ENCODE assay signal across 8 mouse cellular contexts in the genomic region with DNA sequence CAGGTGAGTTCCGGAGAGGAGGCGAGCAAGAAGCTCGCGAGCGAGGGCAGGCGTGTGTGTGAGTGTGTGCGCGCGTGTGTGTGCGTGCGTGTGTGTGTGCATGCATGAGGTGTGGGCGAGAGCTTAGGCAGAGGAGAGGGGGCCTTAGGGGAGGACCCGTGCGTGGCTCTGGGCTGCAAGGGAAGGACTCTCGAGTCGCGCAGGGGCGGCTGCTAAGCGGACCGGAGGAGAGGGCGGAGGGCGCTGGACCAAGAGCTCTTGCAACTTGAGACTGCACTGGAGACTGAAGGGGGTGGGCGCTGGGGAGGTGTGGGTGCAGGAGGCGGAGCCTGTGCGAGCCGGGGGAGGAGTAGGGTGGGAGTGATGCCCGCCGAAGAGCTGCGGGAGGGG. TPM values are rescaled to one million over a fixed set of nuclear protein-coding genes. Genes with fewer than 3 reads are reported as not detected.
A peak's percentile ranks its signal among the peaks of the same experiment; 100 is the strongest.
DNase-seq lines count a peak whose midpoint lies in the region; ATAC-seq and TF ChIP-seq lines count a peak whose summit lies in the region.

No protein-coding gene starts in this region.

- peak overlapping the region; percentile 76 for H3K9ac ChIP-seq in hindbrain, postnatal 0 days (replicated peaks; ENCODE audit: low read length)

- H3K4me2 ChIP-seq in hindbrain, postnatal 0 days (ENCODE audit: low read depth, low read length), result peak overlapping the region; percentile 89

- no peak for TF ChIP-seq CTCF in hindbrain, postnatal 0 days (IDR thresholded peaks at IDR 0.05; ENCODE audit: low read depth)

- H3K4me3 ChIP-seq in hindbrain, postnatal 0 days (ENCODE audit: low read length), result peak overlapping the region; percentile 85

- 1% methylated on average over 29 of the region's 29 CpGs for WGBS in hindbrain, postnatal 0 days

- peak; percentile 92 for DNase-seq in R1 (ENCODE audit: low read depth, low spot score)
- peak; percentile 56 to 68 for DNase-seq in cerebellum, postnatal 36 days
- peak; percentile 63 to 81 for DNase-seq in gastrocnemius, adult 8-10 months (ENCODE audit: low spot score in 2 of 2)
- peak; percentile 73 for DNase-seq in hindbrain, postnatal 0 days (ENCODE audit: low spot score)
- peak; percentile 62 to 69 for DNase-seq in left cerebral cortex, adult 9 months (ENCODE audit: low spot score in 2 of 2)
- DNase-seq in right cerebral cortex, postnatal 14 days, result peak; percentile 61
- no peak for DNase-seq in c-Kit-positive CD71-positive TER-119-positive erythroid progenitor cells, embryonic 14.5 days (ENCODE audit: low spot score)

- peak; percentile 64 for ATAC-seq in hindbrain, postnatal 0 days
- ATAC-seq in megakaryocyte, adult 5-6 weeks (ENCODE audit: poor library complexity, severe bottlenecking), result peak; percentile 17; the same call in 1 of the 2 replicates

- H3K36me3 ChIP-seq in hindbrain, postnatal 0 days (ENCODE audit: insufficient read depth, low read length), result peaks cover 7% of the 10 kb centered on the region; the same call in 1 of the 2 replicates

- no peaks in the 10 kb centered on the region for H3K27me3 ChIP-seq in hindbrain, postnatal 0 days (ENCODE audit: insufficient read depth, low read length)

- peak overlapping the region; percentile 81 for H3K27ac ChIP-seq in hindbrain, postnatal 0 days

- H3K9me3 ChIP-seq in hindbrain, postnatal 0 days (ENCODE audit: low read length), result no peaks in the 10 kb centered on the region

- H3K4me1 ChIP-seq in hindbrain, postnatal 0 days (ENCODE audit: insufficient read depth, low read length), result peaks cover 10% of the 10 kb centered on the region

RNA-seq across cellular contexts. Expression of gene Mxi1, which starts 19.7 kb away (rescaled TPM):
- total RNA-seq in gastrocnemius, adult 8-10 months (2022), result 10 to 100 TPM; 48.9 to 53.6 (median 51.5) TPM
- 41.9 and 44.5 TPM in 2 replicates for total RNA-seq in hindbrain, postnatal 0 days (2014; rRNA removed)
- 47.7 and 51.5 TPM in 2 replicates for polyA plus RNA-seq in hindbrain, postnatal 0 days (2015; fragmentation: Nextera tagmentation; extraction: Ambion mirVana)
- total RNA-seq in megakaryocyte, adult 5-6 weeks (2015), result 42.1 and 42.8 TPM in 2 replicates
- total RNA-seq in megakaryocyte, adult 5-6 weeks (2017), result 74.0 and 91.1 TPM in 2 replicates

RNA-seq across cellular contexts. Expression of gene Gm10197, which starts 41.6 kb away (rescaled TPM):
- not detected for total RNA-seq in gastrocnemius, adult 8-10 months (2022)
- not detected in 2 replicates for total RNA-seq in hindbrain, postnatal 0 days (2014; rRNA removed)
- not detected in 2 replicates for polyA plus RNA-seq in hindbrain, postnatal 0 days (2015; fragmentation: Nextera tagmentation; extraction: Ambion mirVana)
- not detected in 2 replicates for total RNA-seq in megakaryocyte, adult 5-6 weeks (2015)
- not detected in 2 replicates for total RNA-seq in megakaryocyte, adult 5-6 weeks (2017)
